Mouse (Mus musculus) stomach, embryonic 15.5 days (tissue): ENCODE measurements around the gene Cbr4. TPM values are rescaled to one million over a fixed set of nuclear protein-coding genes. Genes with fewer than 3 reads are reported as not detected.

Experiments
- ATAC-seq: fragments of 200-750 bp; cut with Nextera tagmentation; 2 replicates; pipeline ENCODE4 v1.8.0; 2017; ENCODE audit warnings: low read depth, moderate number of reproducible peaks, moderate TSS enrichment; ENCODE audit not compliant: insufficient read depth, low FRiP score
- H3K27ac ChIP-seq: fragments of 300-500 bp; sonication (generic); 2 replicates; pipeline ENCODE4 v1.5.1; 2015; ENCODE audit warnings: mild to moderate bottlenecking, inconsistent platforms
- H3K27me3 ChIP-seq: fragments of 300-500 bp; sonication (generic); replicated peaks from 2 replicates; pipeline ENCODE4 v1.6.1; 2015; ENCODE audit warnings: inconsistent platforms
- H3K36me3 ChIP-seq: fragments of 300-500 bp; sonication (generic); 2 replicates; pipeline ENCODE4 v1.6.1; 2015; ENCODE audit warnings: inconsistent platforms
- H3K4me1 ChIP-seq: fragments of 300-500 bp; sonication (generic); 2 replicates; pipeline ENCODE4 v1.6.1; 2015; ENCODE audit warnings: inconsistent platforms
- H3K4me2 ChIP-seq: fragments of 300-500 bp; sonication (generic); 2 replicates; pipeline ENCODE4 v1.6.1; 2015; ENCODE audit warnings: mild to moderate bottlenecking, inconsistent platforms
- H3K4me3 ChIP-seq: fragments of 300-500 bp; sonication (generic); replicated peaks from 2 replicates; pipeline ENCODE4 v1.5.1; 2015; ENCODE audit warnings: inconsistent platforms
- H3K9ac ChIP-seq: fragments of 300-500 bp; sonication (generic); 2 replicates; pipeline ENCODE4 v1.6.1; 2015; ENCODE audit warnings: inconsistent platforms
- H3K9me3 ChIP-seq: fragments of 300-500 bp; sonication (generic); 2 replicates; pipeline ENCODE4 v1.6.1; 2016; ENCODE audit warnings: inconsistent platforms
- WGBS: fragments of 180-500 bp; shearing (Covaris S2); methylation state at CpG from one replicate; pipeline ENCODE4 v1.1.7; 2015; 5-methylcytosine and 5-hydroxymethylcytosine counted together
- polyA plus RNA-seq: library from polyadenylated mRNA; unstranded; fragments of >200 nt; fragmentation: Nextera tagmentation; extraction: Ambion mirVana; gene quantifications from 2 replicates; pipeline ENCODE4 v1.2.1, GENCODE M21; 2015

Gene Cbr4
- polyA plus RNA-seq: 29.9 and 30.1 TPM in 2 replicates

DNA sequence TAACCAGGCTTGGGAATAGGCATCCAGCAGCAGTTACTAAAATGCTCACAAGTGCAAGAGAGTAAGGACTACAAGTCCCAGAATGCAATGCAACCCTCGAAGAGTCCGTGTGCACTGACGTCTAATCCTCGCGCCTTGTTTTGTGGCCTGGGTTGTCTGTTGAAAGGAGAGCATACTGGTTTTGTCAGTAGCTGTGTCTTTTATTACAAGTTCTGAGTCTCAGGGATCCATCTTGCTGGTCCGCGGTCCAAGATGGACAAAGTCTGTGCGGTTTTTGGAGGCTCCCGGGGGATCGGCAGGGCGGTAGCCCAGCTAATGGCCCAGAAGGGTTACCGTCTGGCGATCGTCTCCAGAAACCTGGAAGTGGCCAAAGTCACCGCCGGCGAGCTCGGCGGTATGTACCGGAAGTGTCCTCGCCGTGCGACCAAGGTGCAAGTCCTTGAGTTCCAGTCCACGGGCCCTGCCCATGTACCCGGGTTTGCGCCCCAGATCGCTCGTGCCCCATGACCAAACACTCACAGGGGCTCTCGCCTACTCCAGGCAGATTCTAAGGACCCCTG is at the start of gene Cbr4:
Cbr4 (plus strand) TSS at position 138 of the 560 bp plus-strand sequence.
- Histone ChIP-seq H3K9ac (peak within 1 kb of the TSS; percentile 75), H3K9me3 (no peaks in the 10 kb centered on the region), H3K4me2 (peak within 1 kb of the TSS; percentile 81), H3K36me3 (peaks cover 4% of the 10 kb centered on the region; the same call in 1 of the 2 replicates), H3K4me1 (no peaks in the 10 kb centered on the region), H3K4me3 (peak within 1 kb of the TSS; percentile 74), H3K27ac (peak within 1 kb of the TSS; percentile 97), H3K27me3 (no peaks in the 10 kb centered on the region)
- 4% methylated on average over 29 of the region's 29 CpGs for WGBS
- peak; percentile 92 for ATAC-seq

DNA sequence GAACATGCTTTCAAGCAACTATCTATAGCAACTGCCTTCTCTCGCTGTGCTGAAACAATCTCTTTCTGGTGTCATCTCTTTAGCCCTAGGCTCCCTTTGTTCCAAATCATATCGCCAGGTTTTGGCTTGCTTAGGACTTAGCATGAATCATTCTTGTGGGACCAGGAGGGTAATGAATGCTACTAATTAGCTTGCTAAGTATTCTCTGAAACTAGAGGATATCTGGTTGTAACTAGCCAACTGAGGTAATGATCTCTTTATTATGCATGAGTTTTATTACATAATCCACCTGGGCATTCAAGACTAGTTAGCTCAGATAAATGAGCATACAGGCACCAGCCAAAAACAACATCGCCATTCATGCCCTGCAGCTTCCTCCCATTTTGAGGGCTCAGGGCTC is 44.5 kb upstream of the Cbr4 start:
- no peaks in the 10 kb centered on the region for H3K4me1 ChIP-seq
- no peaks in the 10 kb centered on the region for H3K27me3 ChIP-seq
- H3K9ac ChIP-seq: no peak overlapping the region
- no peak overlapping the region for H3K27ac ChIP-seq
- 91% methylated on average over 3 of the region's 3 CpGs for WGBS
- no peak overlapping the region for H3K4me2 ChIP-seq
- no peak for ATAC-seq
- H3K9me3 ChIP-seq: no peaks in the 10 kb centered on the region
- no peaks in the 10 kb centered on the region for H3K36me3 ChIP-seq
- no peak overlapping the region for H3K4me3 ChIP-seq

DNA sequence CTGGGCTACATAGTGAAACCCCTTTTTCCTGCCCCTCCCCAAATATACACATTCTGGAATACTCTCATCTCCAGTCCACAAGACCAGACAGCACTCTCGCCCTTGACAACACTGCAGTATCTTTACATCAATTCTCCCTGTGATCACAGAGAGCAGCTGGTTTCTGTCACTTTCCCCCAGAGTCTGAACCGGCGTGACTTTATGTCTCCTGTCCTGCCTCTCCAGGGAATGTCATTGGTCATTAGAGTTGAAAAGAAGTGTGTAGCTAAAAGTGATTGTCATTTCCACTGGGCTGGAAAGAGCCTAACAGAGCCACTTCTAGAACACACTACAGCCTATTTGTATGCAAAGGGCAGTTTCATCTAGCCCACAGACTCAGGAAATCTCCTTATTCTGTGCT is 43.2 kb upstream of the Cbr4 start:
- 43% methylated on average over 3 of the region's 3 CpGs for WGBS
- H3K9me3 ChIP-seq: no peaks in the 10 kb centered on the region
- no peak overlapping the region for H3K9ac ChIP-seq
- H3K4me3 ChIP-seq: no peak overlapping the region
- H3K36me3 ChIP-seq: no peaks in the 10 kb centered on the region
- ATAC-seq: no peak
- no peaks in the 10 kb centered on the region for H3K4me1 ChIP-seq
- H3K27ac ChIP-seq: no peak overlapping the region
- H3K27me3 ChIP-seq: no peaks in the 10 kb centered on the region
- no peak overlapping the region for H3K4me2 ChIP-seq

DNA sequence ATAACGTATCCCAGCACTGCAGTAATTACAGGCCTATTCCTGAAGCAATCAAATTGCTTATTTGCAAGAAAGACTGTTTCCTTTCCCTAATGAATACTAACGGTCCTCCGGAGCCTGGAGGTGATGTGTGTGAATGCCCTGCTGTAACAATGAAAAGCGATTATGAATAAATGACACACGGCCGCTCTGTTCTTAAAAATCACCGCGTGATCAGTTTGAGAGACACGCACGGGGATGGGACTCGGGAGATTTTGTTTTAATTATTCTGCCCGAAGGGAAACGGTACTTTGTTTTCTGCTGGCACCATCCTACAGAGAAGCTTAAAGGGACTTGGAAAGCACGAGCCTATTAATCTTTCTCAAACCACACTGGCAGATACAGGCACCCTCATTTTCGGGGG is 41.2 kb upstream of the Cbr4 start:
- Histone ChIP-seq H3K9me3 (no peaks in the 10 kb centered on the region), H3K36me3 (no peaks in the 10 kb centered on the region), H3K9ac (no peak overlapping the region), H3K4me2 (peak overlapping the region; percentile 19; the same call in 1 of the 2 replicates), H3K4me3 (no peak overlapping the region), H3K27ac (no peak overlapping the region), H3K4me1 (no peaks in the 10 kb centered on the region), H3K27me3 (no peaks in the 10 kb centered on the region)
- ATAC-seq: no peak
- 48% methylated on average over 15 of the region's 15 CpGs for WGBS

DNA sequence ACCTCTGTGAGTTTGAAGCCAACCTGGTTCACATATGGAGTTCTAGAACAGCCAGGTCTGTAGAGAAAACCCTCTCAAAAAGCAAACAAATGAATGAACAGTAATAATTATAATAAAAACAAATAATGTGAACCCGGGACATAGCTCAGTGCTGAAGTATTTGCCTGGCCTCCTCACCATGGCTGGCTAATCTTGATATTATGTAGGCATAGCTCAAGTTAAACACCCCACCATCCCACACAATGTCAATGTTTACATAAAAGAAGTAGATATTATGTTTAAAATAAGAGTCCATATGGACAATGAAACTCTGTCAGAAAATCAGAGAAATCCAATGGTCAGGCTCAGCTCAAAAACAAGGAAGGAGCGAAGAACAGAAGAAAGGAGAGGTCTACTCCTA is 39.4 kb upstream of the Cbr4 start:
- H3K4me2 ChIP-seq: no peak overlapping the region
- H3K9me3 ChIP-seq: no peaks in the 10 kb centered on the region
- no peak overlapping the region for H3K27ac ChIP-seq
- no peaks in the 10 kb centered on the region for H3K36me3 ChIP-seq
- no peak overlapping the region for H3K9ac ChIP-seq
- ATAC-seq: peak; percentile 80
- WGBS: 44% methylated on average over 2 of the region's 2 CpGs
- no peaks in the 10 kb centered on the region for H3K27me3 ChIP-seq
- no peaks in the 10 kb centered on the region for H3K4me1 ChIP-seq
- no peak overlapping the region for H3K4me3 ChIP-seq

DNA sequence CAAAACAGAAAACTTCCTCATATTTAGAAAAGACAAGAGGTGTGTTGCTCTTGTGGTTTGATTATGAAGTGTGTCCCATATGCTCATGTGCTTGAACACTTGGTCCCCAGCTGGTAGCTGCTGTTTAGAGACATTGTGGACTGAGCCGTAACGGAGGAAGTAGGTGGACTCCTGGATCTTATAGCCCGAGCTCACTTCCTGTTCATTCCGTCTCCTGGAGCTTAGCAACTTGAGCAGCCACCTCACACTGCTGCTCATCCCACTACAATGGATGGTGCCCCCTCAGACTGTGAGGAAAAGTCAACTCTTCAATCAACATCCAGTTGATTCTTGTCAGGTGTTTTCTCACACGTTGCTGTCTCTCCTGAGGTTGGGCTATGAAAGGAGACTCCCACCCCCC is 38.7 kb upstream of the Cbr4 start:
- WGBS: 55% methylated on average over 5 of the region's 5 CpGs
- no peaks in the 10 kb centered on the region for H3K36me3 ChIP-seq
- H3K27ac ChIP-seq: no peak overlapping the region
- H3K4me3 ChIP-seq: no peak overlapping the region
- no peak for ATAC-seq
- H3K9ac ChIP-seq: no peak overlapping the region
- no peaks in the 10 kb centered on the region for H3K4me1 ChIP-seq
- H3K27me3 ChIP-seq: no peaks in the 10 kb centered on the region
- H3K9me3 ChIP-seq: no peaks in the 10 kb centered on the region
- no peak overlapping the region for H3K4me2 ChIP-seq

DNA sequence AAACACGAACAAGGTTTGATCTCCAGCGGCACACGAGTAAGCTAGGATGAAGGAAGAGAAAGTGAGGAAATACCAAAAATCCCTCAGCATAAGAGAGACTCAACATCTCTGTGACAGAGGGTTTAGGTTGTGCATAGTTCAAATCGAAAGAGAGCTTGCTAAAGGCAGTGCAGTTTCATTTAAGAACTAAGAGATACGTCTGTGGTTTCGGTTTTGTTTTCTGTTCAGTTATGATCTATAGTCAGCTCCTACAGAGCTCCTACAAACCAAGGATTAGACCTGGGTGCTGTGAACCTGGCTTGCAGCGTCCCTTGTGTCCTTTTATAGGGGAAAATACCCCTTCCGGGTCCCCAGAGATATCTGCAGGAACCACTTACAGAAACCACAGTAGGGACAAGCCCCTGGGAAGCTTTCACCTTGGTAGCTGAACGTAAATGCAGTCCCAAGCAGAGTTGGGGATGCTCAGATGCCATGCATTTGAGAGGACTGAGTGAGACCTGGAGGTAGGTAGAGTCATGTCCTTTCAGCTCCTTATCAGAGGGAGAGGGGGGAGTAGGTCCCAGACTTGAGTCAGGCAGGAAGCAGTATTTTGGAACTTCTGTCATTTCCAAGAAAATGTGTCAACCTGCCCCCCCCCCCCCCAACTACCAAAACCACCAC is 36.5 kb upstream of the Cbr4 start:
- 83% methylated on average over 9 of the region's 9 CpGs for WGBS
- Histone ChIP-seq H3K4me2 (no peak overlapping the region), H3K36me3 (no peaks in the 10 kb centered on the region), H3K4me3 (no peak overlapping the region), H3K9me3 (no peaks in the 10 kb centered on the region), H3K9ac (no peak overlapping the region), H3K4me1 (no peaks in the 10 kb centered on the region), H3K27ac (no peak overlapping the region), H3K27me3 (no peaks in the 10 kb centered on the region)
- ATAC-seq: no peak

DNA sequence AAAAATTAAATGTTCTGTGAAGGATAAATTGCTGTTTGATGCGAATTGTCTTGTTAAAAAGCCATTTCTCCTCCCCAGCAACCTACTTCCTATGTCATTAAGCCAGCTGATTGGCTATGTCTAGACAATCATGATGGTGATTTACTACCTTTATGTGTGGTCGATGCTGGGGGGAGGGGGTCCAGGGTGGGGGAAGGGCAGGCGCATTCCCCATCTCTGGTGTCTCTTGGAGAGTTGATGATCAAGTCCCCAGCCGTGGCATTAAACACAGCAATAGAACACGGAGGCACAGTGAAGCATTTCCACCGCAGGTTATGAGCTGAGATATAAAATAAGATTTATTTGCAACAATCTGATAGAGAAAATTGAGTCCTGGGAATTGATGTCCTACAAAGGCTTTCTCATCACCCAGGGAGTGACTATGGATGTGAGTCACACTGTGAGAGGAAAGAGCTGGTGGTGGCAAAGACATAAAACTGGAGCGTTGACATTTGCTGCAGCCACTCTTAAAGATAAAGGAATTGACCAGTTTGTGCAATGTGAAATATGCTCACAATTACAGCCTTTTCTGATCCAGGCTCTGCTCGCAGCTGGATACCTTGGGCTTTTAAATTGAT is 35.7 kb upstream of the Cbr4 start:
- WGBS: 71% methylated on average over 8 of the region's 8 CpGs
- no peaks in the 10 kb centered on the region for H3K9me3 ChIP-seq
- no peaks in the 10 kb centered on the region for H3K36me3 ChIP-seq
- H3K27ac ChIP-seq: no peak overlapping the region
- H3K27me3 ChIP-seq: no peaks in the 10 kb centered on the region
- no peak overlapping the region for H3K9ac ChIP-seq
- H3K4me1 ChIP-seq: no peaks in the 10 kb centered on the region
- ATAC-seq: no peak
- H3K4me3 ChIP-seq: no peak overlapping the region
- no peak overlapping the region for H3K4me2 ChIP-seq

DNA sequence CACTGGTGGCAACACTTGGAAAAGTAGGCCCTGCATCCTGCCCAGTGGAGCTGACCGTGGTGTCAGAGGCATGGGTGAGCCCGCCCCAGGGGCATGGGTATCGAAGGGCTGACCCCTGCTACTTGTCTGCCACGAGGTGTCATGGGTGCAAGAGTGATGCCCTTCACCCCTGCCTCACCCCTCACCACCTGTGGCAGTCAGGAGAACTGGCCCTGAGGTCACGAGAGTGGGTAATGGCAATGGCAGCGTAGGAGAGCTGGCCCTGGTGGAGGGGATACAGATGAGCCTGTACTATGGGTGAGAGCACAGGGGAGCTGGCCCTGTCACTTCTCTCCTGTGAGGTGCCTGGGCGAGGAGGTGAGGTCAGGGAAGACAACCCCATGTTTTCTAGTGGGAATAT is 27.8 kb upstream of the Cbr4 start:
- no peaks in the 10 kb centered on the region for H3K27me3 ChIP-seq
- ATAC-seq: no peak
- H3K4me1 ChIP-seq: no peaks in the 10 kb centered on the region
- no peak overlapping the region for H3K4me3 ChIP-seq
- no peak overlapping the region for H3K4me2 ChIP-seq
- no peaks in the 10 kb centered on the region for H3K36me3 ChIP-seq
- H3K27ac ChIP-seq: no peak overlapping the region
- H3K9ac ChIP-seq: no peak overlapping the region
- 85% methylated on average over 7 of the region's 7 CpGs for WGBS
- no peaks in the 10 kb centered on the region for H3K9me3 ChIP-seq

DNA sequence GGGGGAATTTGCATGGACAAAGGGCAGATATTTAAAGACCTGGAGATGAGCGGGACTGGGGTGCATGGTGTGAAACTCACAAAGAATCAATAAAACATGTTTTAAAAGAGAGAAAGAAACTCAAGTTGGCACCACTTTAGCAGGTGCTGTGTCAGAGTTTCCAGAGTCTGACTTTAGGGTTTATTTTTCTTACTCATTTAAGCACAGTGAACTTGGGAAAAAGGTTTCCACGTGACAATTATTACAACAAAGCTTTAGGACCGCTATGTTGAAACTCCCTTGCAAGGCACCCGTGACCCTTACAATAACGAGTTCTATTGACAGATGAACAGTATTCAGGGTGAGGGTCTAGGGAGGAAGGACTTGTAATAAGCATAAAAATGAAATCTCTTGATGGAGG is 25.3 kb upstream of the Cbr4 start:
- Histone ChIP-seq H3K27me3 (no peaks in the 10 kb centered on the region), H3K9ac (no peak overlapping the region), H3K4me1 (no peaks in the 10 kb centered on the region), H3K4me2 (no peak overlapping the region), H3K9me3 (no peaks in the 10 kb centered on the region), H3K36me3 (no peaks in the 10 kb centered on the region), H3K4me3 (no peak overlapping the region), H3K27ac (no peak overlapping the region)
- WGBS: 82% methylated on average over 5 of the region's 5 CpGs
- no peak for ATAC-seq

DNA sequence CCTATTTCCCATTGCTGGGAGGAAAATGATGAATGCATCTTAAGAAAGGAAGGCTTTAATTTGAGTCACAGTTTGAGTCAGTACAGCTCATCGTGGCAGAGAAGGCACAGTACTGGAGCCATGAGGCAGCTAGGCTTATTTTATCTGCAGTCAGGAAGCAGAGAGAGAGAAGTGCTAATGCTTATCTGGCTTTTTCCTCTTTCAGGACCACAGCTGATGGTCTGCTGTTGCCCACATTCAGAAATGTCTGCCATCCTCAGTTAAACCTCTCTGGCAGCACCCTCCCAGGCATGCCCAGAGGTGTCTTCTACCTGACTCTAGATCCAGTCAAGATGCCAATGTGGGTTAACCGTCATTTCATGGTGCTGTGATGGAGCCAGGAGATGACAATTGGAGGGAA is 23.1 kb upstream of the Cbr4 start:
- no peaks in the 10 kb centered on the region for H3K27me3 ChIP-seq
- H3K27ac ChIP-seq: no peak overlapping the region
- no peaks in the 10 kb centered on the region for H3K9me3 ChIP-seq
- H3K4me2 ChIP-seq: no peak overlapping the region
- ATAC-seq: no peak
- WGBS: 72% methylated on average over 2 of the region's 2 CpGs
- H3K9ac ChIP-seq: no peak overlapping the region
- H3K4me1 ChIP-seq: no peaks in the 10 kb centered on the region
- H3K36me3 ChIP-seq: no peaks in the 10 kb centered on the region
- H3K4me3 ChIP-seq: no peak overlapping the region

DNA sequence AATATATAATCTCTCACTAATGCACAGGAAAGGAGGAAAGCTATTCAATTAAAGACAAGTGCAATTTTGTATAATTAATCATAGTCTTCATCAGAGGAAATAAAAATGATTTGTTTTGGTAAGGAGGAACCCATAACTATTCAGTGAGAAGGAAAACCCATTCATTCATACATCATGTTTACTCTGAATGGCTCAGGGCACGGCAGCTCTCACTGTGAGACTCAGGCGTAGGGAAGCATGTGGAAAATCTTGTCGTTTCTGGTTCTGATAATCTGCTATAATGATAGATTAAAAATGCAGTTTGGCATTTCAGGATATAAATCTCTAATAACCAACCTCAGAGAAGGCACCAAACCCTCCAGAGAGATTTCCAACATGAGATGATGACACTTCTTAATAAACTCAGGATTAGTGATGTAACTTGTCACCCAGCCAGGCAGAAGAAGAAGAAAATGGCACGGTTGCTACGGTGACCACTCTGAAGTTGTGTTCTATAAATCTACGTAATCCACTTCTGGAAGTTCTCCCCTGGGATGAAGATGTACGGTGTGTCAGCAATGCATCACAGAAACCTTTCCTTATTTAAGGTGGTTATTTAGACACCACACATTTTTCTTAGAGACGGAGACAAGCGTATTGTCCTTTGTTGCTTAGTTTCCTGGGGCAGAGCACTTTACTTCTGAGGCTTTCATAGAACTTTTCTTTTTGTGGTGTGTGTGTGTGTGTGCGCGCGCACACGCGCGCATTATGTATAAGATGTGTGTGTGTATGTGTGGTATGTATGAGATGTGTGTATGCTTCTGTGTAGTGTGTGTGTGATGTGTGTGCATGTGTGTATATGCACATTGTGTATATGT is 20.6 kb upstream of the Cbr4 start:
- 73% methylated on average over 15 of the region's 15 CpGs for WGBS
- ATAC-seq: no peak
- Histone ChIP-seq H3K4me2 (no peak overlapping the region), H3K9ac (no peak overlapping the region), H3K27ac (no peak overlapping the region), H3K9me3 (no peaks in the 10 kb centered on the region), H3K36me3 (no peaks in the 10 kb centered on the region), H3K27me3 (no peaks in the 10 kb centered on the region), H3K4me1 (no peaks in the 10 kb centered on the region), H3K4me3 (no peak overlapping the region)
